Mouse (Mus musculus) adrenal gland, postnatal 36 days (tissue): ENCODE results near the gene Hhat. TPM values are rescaled to one million over a fixed set of nuclear protein-coding genes. Genes with fewer than 3 reads are reported as not detected.

Source experiments
- total RNA-seq, 2 experiments: library from RNA; stranded (reverse); gene quantifications; 2 replicates each; pipeline ENCODE4 v1.2.3; 2021

Gene Hhat
- total RNA-seq, 2 experiments from 2014 or later = 2.9 to 8.5 TPM

Other genes with a start within 250 kb of the Hhat start
- gene Sertad4, start 84.5 kb upstream of the Hhat start, total RNA-seq = 1 to 10 TPM; 2.8 to 9.5 TPM